Mouse (Mus musculus) adrenal gland, adult 8-10 months (tissue): ENCODE measurements around the gene Pacsin1. TPM values are rescaled to one million over a fixed set of nuclear protein-coding genes. Genes with fewer than 3 reads are reported as not detected.
"Not testable (repeated sequence)": the region's sequence is repeated elsewhere in the genome, so short reads cannot be mapped to it uniquely, and the experiment has no call there.

ENCODE experiments used
- DNase-seq: peaks from one replicate; pipeline ENCODE4 v3.0.0; 2022
- total RNA-seq, 4 experiments: library from RNA; stranded (reverse); gene quantifications; 2 replicates each; pipeline ENCODE4 v1.2.4; 2022

The Pacsin1 gene
- total RNA-seq, result 10 to 100 TPM in 1 of 4 experiments, 1 to 10 TPM in 3; 3.9 to 11.2 (median 7.9) TPM

DNA sequence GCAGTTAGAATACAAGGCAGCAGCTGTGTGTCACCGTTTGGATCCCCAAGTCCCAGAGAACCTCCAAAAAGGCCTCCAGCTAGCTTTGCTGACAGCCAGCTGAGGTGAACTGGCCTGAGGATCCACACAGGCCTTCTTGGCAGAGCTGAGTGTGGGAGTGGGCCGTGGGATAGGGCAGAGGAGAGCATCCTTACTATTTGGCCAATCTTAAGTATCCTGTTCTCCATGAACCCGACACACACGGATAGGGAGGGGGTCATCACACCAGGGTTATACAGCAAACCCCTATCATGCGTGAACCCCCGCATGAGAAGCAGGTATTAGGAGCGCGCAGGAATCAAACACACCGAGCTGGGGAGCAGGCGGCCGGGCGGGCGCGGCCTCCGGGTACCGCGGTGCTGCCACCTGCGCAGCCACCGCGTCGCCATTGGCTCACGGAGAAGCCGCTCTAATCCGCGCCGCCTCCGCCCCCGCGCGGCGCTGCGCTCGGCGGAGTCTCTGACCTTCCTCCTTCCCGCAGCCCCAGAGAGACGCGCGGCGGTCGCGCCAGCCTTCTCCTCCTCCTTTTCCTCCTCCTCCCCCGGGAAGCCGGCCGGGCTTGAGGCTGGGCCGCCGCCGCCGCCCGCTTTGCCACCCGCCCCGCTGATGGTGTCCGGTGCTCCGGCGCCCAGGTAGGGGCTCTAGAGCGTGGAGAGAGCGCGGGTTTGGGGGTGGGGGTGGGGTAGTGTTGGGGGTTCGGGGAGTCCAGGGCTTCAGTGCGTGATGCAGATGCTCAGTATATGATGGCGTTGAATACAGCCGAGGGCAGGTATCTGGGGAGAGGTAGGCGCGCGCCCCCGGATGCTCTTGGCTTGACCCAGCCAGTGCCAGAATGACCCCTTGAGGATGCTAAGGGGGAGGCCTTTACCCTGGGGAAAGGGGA, at the start of gene Pacsin1:
TSS of gene Pacsin1 (plus strand) at position 421 of the 922 bp plus-strand sequence.
- no peak for DNase-seq

DNA sequence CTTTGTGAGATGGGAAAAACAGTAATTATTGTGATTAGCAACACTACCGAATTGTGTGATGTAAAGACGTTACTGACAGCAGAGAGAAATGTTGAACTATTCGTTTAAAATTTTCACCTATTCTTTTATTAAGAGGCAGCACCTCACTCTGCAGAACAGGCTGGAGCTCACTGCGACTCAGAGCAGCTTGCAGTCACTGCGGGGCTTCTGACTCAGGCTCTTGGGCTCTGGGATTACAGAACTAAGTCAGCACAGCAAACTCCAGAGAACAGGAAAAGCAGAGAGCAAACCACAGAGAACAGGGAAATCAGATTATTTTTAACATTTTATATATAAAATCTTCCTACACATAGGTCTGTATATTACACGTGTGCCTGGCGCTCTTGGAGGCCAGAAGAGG, 45.7 kb upstream of the Pacsin1 start:
- DNase-seq, result no peak

DNA sequence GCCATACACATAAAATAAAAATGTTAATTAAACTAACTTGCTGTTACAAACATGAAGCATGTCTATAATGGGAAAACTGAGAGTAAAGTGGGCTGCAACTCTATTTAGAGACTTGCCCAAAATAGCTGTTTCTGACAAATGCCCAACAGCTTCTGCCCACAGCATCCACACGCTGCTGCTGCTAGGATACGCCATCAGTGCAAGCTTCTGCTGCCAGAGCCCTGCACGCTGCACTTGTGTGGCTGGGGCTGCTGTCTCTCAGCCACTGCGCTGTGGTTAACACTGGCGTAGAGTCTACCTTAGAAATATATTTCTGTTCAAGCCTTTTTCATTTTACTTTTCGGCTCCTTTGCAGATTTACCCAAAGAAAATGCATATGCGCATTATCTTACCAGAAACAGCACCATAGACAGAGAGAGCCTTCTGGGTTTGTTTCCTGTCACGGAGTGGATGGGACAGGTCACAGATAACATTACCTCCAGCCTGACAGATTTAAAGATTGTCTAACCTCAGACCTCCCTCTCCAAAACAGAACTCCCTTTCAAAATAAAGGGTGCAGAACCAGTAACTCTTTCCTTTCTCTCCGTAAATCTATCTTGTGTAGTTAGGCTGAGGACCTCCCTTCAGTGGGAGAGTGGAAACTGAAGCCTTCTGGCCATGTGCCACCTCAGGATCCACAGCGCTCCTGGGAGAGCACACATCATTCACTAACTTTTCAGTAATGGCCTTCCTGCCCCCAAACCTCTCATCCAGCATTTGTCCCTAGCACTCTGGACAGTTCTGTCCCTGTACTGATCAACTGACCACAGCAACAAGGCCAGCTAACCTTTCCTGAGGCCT, 44.4 kb upstream of the Pacsin1 start:
- no peak for DNase-seq

- DNase-seq, result no peak
These were observed 43.8 kb upstream of the Pacsin1 start for GRCm38 (mm10) chr17:27611519-27611884.

GRCm38 (mm10) chr17:27611994-27612393, 43.3 kb upstream of the Pacsin1 start:
- DNase-seq, result no peak

DNA sequence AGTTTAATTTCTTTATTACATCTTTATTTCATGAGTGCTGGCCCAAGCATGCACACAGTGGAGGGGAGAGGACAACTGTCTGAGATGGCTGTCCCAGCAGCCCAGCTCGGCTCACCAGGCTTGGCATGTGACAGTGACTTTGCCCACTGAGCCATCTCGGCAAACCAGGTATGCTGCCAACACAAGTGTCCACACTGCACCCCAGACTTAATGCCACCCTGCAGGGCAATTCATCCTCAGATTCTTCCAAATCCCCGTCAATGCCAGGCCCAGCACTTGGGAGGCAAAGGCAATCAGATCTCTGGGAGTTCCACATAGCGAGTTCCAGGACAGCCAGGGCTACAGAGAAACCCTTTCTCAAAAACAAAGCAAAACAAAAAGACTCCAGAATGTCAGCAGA, 42.3 kb upstream of the Pacsin1 start:
- no peak for DNase-seq

DNA sequence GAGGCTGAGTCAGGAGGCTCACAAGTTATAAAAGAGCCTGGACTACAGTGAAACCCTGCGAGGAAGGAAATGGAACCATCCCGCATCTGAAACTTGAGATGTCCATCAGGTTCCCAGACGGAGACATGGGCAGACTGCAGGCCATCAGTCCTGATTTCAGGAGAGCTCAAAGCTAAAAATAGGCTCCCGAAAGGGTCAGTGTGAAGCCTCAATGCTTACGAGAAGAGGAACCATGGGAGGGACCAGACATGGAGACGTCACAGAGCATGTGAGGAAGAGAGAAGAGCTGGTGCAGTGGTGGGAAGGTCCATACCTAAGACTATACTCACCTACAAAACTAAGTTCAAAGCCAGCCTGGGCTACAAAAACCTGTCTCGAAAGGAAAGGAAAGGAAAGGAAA, 39.9 kb upstream of the Pacsin1 start:
- DNase-seq, result no peak

GRCm38 (mm10) chr17:27621161-27621560, 34.1 kb upstream of the Pacsin1 start:
- DNase-seq, result no peak

GRCm38 (mm10) chr17:27621705-27622531, 33.4 kb upstream of the Pacsin1 start:
- no peak for DNase-seq

DNA sequence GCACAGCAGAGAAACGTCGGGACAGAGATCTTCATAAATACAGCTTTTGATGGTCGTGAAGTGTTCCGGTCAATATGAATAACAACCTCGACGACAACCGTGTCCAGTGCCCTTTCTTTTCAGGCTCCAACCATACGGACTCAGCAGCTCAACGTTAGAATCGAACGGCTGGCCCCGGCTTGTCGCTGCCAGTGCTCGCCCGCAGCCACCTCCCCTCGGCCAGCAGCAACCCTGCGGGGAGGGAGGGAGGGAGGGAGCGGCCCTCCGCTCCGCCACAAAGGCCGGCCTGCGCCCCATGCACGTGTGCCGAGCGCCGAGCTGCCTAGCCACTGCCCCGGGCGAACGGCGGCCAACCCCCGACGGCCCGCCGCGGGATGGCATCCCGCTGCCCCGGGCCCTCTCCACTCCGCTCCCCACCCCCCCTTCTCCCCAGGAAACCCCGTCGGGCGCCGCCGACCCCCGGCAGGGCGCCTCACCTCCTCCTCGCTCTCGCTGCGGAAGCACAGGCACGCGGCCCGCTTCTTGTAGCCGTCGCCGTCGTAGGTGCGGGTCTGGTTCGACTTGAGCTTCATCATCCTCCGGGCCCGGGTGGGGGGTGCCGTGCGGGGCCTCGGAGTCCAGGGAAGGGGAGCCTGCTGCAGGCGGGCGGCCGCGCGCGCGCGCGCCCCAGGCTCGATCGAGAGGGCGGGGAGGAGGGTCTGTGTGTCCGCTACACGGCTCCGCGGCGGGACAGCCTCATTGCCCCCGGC, 32.5 kb upstream of the Pacsin1 start:
- DNase-seq, result peak; percentile 52

- peak; percentile 80 for DNase-seq
These were observed 31.7 kb upstream of the Pacsin1 start, which contains the start of gene Nudt3 for GRCm38 (mm10) chr17:27623360-27624326. Gene Nudt3, minus strand, starts transcription at chr17:27623495.

DNA sequence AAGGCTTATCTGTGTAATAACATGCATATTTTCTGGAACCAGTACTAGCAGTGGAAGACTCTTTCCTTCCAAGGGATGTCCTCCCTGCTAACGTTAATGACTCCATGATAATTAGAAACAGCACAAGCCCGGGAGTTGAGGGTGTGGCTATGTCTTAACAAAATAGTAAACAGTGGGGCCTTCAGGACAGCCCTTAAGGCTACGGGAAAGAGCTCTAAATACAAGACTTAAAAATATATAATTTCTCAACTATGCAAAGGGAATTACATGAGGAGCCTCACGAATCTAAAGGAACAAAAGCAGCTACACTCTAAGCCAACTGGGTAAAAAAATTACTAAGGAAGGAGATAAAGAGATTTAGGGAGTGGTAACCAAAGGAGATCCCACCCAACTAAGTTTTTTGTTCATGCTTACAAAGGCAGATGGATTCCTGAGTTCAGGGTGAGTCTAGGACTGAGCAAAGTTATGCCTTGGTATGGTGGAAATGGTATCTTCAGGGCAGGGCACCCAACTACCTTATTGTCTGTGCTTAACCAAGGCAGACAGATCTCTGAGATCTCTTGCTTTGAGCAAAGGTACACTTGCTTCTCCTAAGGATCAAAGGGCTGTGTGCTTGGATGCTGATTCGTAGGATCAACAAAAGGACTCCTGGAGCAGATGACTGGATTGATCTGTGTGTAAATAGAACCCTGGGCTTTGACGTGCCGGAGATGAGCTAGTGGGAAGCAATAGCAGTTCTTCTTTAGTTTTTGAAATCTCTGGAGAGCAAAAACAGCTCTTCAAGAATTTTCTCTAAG, 29.7 kb upstream of the Pacsin1 start:
- DNase-seq, result no peak

DNA sequence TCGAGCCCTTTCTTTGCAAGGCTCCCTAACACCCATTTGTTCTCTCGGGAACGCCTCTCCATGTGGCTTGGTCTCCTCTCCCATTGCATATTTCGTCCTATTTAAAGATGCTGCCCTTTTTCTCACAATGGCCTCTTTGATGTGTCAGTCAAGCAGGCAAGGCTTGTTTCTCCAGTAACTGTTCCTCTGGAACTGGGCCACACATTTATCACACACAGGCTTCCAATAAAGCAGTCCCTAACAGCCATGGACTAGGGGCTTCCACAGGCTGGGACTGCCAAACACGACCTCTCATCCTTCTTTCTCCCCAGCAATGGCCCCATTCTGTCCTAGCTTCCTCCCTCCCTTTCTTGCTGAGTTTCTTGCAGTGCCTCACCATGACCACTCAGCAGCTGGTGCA, 28.6 kb upstream of the Pacsin1 start:
- DNase-seq, result no peak

DNA sequence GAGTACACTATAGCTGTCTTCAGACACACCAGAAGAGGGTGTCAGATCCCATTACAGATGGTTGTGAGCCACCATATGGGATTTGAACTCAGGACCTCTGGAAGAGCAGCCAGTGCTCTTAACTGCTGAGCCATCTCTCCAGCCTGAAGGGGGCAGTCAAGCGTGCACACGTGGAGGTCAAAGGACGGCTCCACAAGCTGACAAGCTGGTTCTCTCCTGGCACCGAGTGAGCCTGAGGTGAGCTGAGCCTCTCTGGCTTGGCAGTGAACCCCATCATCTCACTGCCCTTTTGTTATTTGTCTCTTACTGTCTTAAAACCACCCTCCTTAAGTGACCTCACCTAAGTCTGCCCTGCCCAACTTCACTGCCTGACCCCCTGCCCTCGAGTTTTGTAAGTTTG, 27.9 kb upstream of the Pacsin1 start:
- DNase-seq, result no peak

- DNase-seq, result no peak
These were observed 26.9 kb upstream of the Pacsin1 start for GRCm38 (mm10) chr17:27628376-27628775.

DNA sequence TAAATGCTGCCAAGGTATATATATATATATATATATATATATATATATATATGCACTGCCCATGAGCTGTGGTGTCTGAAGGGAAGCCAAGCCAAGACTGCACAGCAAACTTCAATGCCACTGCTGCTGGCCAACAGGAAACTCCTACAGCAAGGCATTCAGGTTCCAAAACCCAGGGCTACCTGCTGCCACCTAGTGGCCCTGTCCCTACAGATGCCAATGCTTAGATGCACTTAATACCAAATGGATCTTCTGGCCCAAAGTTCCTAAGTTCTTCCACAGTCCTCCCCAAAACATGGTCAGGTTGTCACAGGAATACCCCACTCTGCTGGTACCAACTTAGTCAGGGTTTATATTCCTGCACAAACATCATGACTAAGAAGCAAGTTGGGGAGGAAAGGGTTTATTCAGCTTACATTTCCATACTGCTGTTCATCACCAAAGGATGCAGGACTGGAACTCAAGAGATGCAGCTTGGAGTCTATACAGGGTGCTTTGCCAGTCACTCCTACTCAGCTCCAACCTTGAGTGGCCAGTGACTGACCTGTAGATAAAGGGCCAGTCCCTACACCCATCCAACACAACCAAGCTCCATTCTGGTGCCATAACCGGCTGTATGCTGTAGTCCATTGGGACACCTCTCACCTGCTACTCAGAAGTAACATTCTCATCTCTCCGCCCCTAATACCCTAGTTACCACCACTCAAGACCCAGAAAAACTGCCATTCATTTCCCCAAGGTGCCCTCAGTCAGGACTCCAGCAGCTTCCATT, 25.9 kb upstream of the Pacsin1 start:
- DNase-seq, result peak; percentile 63

DNA sequence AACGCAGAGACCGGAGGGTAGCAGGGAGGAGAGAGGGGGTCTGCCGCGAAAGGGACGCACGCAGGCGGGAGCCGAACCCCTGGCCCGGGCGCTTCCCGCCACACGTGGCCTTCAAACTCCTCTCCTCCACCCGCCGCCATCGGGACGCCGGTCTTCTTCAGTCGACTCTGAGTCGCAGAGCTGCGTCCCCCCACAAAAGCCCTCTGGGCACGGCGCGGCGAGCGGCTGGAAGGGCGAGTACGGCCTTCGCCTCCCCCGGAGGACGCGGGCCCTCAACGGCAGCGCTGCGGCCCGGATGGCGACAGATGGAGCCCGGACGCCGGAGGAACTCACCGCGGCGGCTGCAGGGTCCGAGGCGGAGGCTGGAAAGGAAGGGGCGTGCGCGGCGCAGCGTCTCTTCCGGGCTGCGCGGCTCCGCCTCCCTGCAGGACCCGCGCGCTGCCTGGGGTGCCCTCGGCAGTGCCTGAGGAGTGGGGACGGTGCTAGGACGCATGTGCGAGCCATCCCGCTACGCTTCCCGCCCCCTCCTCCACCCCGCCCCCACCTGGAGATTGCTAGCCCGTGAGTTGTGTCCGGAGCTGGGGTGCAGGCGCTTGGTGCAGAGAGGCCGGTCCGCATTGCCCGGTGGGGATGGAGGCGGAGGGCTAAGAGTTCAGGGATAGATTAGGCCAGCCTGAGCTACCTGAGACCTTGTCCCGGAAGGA, 20.3 kb upstream of the Pacsin1 start, which contains the start of gene RPS10-NUDT3:
TSS of gene RPS10-NUDT3 (minus strand) at position 352 of the 704 bp plus-strand sequence.
- peak; percentile 81 for DNase-seq

GRCm38 (mm10) chr17:27635575-27635903, 19.8 kb upstream of the Pacsin1 start:
- not testable (repeated sequence) for DNase-seq
